Mouse (Mus musculus) Patski (cell line): Measurements from ENCODE around the gene Kidins220. TPM values are rescaled to one million over a fixed set of nuclear protein-coding genes. Genes with fewer than 3 reads are reported as not detected.

Experiments
- ATAC-seq: fragments of 100-300 bp; one replicate; pipeline ENCODE4 v1.8.0; 2021
- CTCF ChIA-PET: fragments of 350-600 bp; sonication (Branson Sonifier 250); formaldehyde crosslinking; loops from one replicate; lab custom pipeline; 2022; ENCODE audit warnings: inconsistent platforms; lab: Charles Lee
- POLR2A ChIA-PET: fragments of 350-600 bp; sonication (Branson Sonifier 250); formaldehyde crosslinking; loops from one replicate; lab custom pipeline; 2022; ENCODE audit warnings: antibody characterized with exemption, inconsistent platforms; lab: Charles Lee
- DNase-seq: peaks from one replicate; pipeline ENCODE4 v3.0.0-alpha.2; 2011; ENCODE audit warnings: low read depth, low spot score
- H3K27me3 ChIP-seq: fragments of 371-371 bp; one replicate; pipeline ENCODE4 v1.5.1; 2021
- CTCF ChIP-seq: fragments of 100-300 bp; IDR thresholded peaks from one replicate; pipeline ENCODE4 v1.5.1; 2021
- in situ Hi-C: fragments of 300-500 bp; cut with MboI; formaldehyde crosslinking; loops from 3 replicates; pipeline ENCODE4 v1.11.1; 2018; ENCODE audit warnings: low pct_unique_long_range_greater_than_20kb, mixed read lengths
- polyA plus RNA-seq: library from polyadenylated mRNA; unstranded; gene quantifications from one replicate; pipeline ENCODE4 v1.2.3, GENCODE M21; 2021

The Kidins220 gene
- polyA plus RNA-seq, 1 experiment from 2014 or later, result 77.1 TPM

DNA sequence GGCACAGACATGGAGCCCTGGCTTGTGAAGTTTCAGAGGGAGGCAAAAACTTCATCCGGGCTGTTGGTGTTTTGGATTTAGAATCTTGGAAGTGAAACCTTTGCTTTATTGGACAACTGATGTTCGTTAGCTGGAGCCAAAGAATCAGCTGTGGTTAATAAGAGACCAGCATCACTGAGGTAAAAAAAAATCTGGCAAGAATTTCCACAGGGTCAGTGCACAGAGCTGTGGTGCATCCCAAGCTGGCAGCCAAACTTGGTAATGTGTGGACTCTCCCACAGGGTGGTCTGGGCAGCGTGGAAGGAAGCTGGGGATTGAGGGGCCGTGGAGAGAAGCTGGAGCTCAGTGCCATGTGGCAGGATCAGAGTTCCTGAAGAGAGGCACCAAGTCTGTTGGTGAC is 112.2 kb downstream of the Kidins220 start:
- CTCF ChIA-PET, result no interaction called here

DNA sequence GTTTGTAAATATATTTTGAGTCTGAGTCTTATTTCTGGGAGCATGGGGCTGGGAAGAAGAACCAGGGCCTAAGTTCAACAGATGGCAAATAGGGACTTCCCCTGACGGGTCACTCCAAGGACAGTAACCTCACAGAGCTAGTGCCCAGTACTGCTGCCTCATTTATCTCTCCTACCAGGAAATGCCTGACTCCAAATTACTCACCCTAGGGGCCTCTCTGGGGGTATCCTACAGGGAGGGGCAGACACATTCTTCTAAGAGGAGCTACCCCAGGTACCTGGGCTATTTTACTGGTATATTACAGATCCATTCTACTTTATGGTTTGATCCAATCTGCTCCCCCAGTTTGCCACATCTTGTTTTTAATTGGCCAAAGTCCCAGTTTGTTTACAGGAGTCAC is 114.7 kb downstream of the Kidins220 start:
- ChIA-PET CTCF (interaction anchor here (1.0 to 1.8 kb wide), 2 partner anchors 326 to 982 kb away, joined by 3 to 4 read pairs; no protein-coding TSS in a partner anchor), POLR2A (no interaction called here)
- no peaks in the 10 kb centered on the region for H3K27me3 ChIP-seq
- TF ChIP-seq CTCF, result no peak
- no peak for ATAC-seq
- in situ Hi-C loops, result loop anchor here (25.0 kb wide), 2 partner anchors 573 to 1323 kb away; partner anchors contain the start of gene Rnf144a
- DNase-seq, result no peak

More for the DNA sequence above, 112.2 kb downstream of the Kidins220 start:
- no peaks in the 10 kb centered on the region for H3K27me3 ChIP-seq
- DNase-seq (no peak), ATAC-seq (peak; percentile 18)
- no peak for TF ChIP-seq CTCF
- POLR2A ChIA-PET, result no interaction called here
- in situ Hi-C loops, result loop anchor here (25.0 kb wide), 2 partner anchors 575 to 1325 kb away; partner anchors contain the start of gene Rnf144a

DNA sequence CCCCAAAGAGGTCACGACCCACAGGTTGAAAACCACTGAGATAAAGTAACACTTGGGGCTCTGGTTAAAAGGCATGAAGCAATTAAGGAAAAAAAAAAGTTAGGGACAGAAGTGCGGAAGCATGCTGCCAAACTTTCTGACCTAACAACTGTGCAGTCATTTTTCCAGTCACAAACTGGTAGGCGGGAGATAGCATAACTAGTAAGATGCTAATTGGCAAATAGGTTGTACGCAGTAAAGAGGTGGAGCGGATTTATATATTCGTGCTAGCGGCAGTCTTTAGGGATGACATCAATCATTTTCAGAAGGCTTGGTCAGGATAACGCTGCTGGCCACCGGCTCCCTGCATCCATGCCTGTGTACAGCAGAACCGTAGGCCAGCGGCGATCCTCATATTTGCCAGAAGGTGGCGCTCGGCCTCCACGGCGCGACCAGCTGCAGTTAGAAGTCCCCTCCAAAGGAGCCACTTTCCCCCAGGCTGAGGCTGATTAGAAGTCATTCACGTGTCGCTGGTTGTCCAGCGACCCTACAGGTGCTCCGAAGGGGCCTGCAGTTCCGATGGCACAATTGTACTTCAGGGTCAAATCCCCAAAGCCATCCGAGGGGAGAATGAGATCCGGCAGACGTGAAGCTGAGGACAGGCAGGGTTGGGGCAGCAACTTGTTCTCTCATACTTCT is 117.4 kb downstream of the Kidins220 start:
- peak; percentile 28 for ATAC-seq
- CTCF ChIA-PET, result interaction anchor here (0.6 to 2.3 kb wide), 4 partner anchors 9 to 979 kb away, joined by 3 to 17 read pairs (median 3); no protein-coding TSS in a partner anchor
- no peak for TF ChIP-seq CTCF
- H3K27me3 ChIP-seq, result no peaks in the 10 kb centered on the region
- POLR2A ChIA-PET, result interaction anchor here (0.6 to 0.7 kb wide), 2 partner anchors 9 to 767 kb away, joined by 3 read pairs; no protein-coding TSS in a partner anchor
- no peak for DNase-seq
- in situ Hi-C loops, result loop anchor here (5.0 to 25.0 kb wide), 5 partner anchors 65 to 1320 kb away; partner anchors contain the start of gene Rnf144a

DNA sequence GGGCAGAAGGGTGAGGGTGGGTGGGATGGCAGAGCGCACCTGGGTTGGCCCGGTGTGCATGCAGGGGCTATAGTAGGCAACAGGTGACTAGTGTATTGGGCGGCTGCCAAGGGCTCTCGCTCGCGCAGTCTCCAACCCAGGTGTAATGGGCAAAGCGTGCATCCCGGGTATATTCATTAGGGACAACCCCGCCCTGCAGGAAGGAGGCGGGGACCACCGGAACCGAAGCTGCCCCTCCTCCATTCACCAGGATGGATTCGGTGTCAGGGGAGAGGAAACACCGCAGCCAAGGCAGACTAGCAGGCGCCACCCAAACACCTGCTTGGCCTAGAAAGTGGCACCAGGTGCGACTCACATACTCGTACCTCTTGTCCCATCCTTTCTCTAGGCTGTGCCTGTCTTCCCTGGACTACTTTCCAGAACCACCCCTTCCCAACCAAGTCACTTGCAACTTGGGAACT is 118.1 kb downstream of the Kidins220 start:
- ChIA-PET CTCF (interaction anchor here (2.3 kb wide), 1 partner anchor 978 kb away, joined by 17 read pairs; no protein-coding TSS in a partner anchor), POLR2A (interaction anchor here (0.6 kb wide), 1 partner anchor 10 kb away, joined by 3 read pairs; no protein-coding TSS in a partner anchor)
- no peak for DNase-seq
- TF ChIP-seq CTCF, result no peak
- no peaks in the 10 kb centered on the region for H3K27me3 ChIP-seq
- in situ Hi-C loops, result loop anchor here (5.0 to 25.0 kb wide), 5 partner anchors 65 to 1320 kb away; partner anchors contain the start of gene Rnf144a
- ATAC-seq, result no peak

DNA sequence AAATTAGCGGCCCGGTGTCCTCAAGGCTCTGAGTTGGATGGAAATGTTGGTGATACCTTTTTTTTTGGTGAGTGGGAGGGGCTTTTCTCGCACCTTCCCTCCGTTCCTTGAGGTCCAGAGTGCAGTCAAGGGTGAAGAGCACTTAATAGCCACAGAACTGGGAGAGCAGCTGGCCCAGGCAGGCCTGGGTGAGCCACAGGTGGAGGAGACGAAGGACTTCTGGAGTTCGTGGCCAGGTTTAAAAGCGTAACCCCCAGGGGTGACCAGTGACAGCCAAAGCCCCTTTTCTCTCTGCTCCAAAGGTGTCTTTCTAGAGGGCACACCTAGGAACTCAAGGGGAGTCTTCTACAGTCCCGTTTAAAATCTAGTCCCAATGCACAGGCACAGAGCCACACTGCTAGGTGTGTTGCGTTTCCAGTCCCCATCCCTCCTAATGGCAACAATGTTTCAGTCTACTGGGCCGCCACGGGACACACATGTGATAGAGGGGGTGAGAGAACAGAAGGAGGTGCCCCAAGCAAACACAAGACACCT is 118.6 kb downstream of the Kidins220 start:
- no peak for ATAC-seq
- ChIA-PET CTCF (interaction anchor here (2.3 kb wide), 1 partner anchor 978 kb away, joined by 17 read pairs; no protein-coding TSS in a partner anchor), POLR2A (no interaction called here)
- DNase-seq, result no peak
- in situ Hi-C loops, result loop anchor here (5.0 to 25.0 kb wide), 5 partner anchors 66 to 1319 kb away; partner anchors contain the start of gene Rnf144a
- no peak for TF ChIP-seq CTCF
- H3K27me3 ChIP-seq, result no peaks in the 10 kb centered on the region

DNA sequence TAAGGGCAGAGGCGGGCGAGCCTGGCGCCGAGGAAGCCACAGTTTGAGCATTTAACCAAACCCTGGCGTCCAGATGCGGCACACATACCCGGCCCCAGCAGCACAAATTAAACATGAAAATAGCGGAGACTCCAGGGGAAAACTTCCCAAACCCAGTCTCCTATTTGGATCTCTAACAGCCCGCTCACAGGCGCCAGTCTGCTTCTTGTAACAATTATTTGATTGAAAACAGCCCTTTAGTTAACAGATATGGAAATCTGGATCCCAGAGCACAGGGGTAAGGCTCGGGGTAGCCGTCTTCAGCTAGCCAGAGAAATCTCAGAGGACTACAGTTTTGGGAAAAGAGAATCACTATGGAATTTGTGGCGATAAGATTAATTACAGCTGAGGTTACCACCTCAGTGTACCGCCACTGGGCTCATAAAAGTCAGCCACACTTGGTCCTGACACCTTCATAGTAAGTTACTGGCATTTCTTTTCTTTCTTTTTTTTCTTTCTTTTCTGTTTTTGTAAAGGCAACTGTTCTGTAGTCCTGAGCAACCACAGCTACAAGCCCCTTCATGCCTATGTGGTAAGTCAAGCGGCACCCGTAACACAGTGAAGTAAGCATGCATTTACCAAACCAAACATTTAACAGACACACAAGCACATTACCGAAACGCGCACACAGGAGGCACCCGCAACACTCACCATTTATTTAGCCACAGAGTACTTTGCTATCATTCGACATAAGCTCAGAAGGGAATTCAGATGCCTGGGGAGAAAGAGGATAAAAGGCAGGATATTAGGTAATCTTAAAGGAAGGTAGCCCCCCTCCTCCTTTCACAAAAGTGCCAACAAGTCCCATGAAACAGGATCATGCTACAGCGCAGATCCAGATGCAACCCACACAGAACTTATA is 120.1 kb downstream of the Kidins220 start:
- ChIA-PET POLR2A (interaction anchor here (1.3 kb wide), 1 partner anchor 37 kb away, joined by 3 read pairs; no protein-coding TSS in a partner anchor), CTCF (no interaction called here)
- TF ChIP-seq CTCF, result no peak
- no peaks in the 10 kb centered on the region for H3K27me3 ChIP-seq
- DNase-seq (no peak), ATAC-seq (no peak)
- in situ Hi-C loops, result loop anchor here (5.0 to 25.0 kb wide), 6 partner anchors 68 to 1317 kb away; partner anchors contain the start of gene Rnf144a

DNA sequence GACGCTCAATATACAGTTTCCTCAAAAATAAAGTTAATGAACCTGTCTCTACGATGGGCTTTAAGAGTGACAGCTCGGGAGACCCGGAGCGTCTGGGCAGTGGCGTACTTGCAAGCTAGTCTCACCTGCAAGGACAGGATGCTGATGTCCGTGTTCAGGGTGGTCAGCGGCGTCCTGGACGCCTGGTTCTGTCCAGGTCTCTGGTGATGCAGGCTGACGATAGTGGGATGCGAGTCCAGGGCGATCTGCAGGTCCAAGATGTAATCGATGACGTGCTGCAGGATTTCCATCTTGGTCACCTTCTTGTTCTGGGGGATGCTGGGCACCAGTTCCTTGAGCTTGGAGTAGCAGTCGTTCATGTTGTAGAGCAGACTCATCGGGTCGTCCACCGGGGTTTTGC is 120.8 kb downstream of the Kidins220 start:
- ATAC-seq, result peak; percentile 0
- POLR2A ChIA-PET, result interaction anchor here (1.3 kb wide), 1 partner anchor 36 kb away, joined by 3 read pairs; no protein-coding TSS in a partner anchor
- H3K27me3 ChIP-seq, result no peaks in the 10 kb centered on the region
- in situ Hi-C loops, result loop anchor here (5.0 to 25.0 kb wide), 4 partner anchors 322 to 1317 kb away; partner anchors contain the start of gene Rnf144a
- no peak for DNase-seq
- TF ChIP-seq CTCF, result no peak
- CTCF ChIA-PET, result no interaction called here

DNA sequence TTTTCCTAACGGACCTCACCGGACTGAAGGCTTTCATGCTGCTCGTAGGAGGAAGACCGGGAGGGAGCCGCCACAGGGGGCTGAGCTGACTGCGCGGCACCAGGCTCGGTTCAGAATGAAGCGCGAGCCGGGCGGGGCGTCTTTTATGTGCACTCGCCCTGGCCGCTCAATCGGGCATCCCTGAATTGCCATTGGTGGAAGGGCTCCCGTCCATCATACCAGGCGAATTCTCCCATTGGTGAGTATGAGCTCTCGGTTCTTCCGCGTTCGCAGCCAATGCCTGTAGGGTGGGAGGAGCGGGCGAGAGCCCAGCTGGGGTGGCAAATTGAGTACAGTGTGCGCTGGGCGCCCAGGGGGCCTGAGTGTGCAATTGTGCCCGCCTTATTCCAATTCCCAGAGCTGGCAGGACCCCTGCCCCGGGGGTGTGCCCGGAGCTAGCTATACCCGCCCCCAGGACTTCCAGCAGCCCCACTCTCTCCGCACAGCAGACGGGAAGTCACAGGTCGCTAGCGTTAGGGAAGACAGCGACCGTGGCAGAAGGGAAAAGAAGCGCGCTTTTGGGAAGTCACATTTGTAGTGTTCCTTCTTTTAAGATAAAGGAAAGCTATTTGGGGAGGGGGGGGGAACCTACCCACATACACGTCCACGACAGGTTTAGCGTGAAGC is 121.4 kb downstream of the Kidins220 start:
- ChIA-PET POLR2A (interaction anchor here (1.2 to 1.3 kb wide), 2 partner anchors 13 to 36 kb away, joined by 3 read pairs; no protein-coding TSS in a partner anchor), CTCF (interaction anchor here (0.7 to 1.8 kb wide), 3 partner anchors 50 to 319 kb away, joined by 3 to 6 read pairs (median 3); no protein-coding TSS in a partner anchor)
- in situ Hi-C loops, result loop anchor here (5.0 to 25.0 kb wide), 4 partner anchors 321 to 1316 kb away; partner anchors contain the start of gene Rnf144a
- DNase-seq (no peak), ATAC-seq (peak; percentile 70)
- no peaks in the 10 kb centered on the region for H3K27me3 ChIP-seq
- TF ChIP-seq CTCF, result no peak

DNA sequence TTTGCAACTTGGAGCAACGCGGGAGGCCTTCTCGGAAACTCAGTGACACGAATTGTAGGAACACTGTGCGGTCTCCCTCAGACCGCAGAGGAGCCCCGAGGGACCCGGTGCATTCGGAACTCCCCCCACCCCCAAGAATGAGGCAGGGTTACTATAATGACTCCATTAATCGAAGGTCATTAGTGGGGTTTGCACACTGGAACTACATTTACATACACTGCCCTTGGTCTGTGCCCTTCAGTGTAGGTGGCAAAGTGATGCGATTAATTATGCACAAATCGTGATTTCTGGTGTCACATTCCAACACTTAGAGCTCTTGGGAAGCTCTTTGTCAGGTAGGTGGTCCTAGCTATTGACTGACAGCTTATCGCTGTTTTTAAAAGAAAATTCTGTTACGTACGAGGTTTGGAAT is 121.9 kb downstream of the Kidins220 start:
- DNase-seq (no peak), ATAC-seq (no peak)
- in situ Hi-C loops, result loop anchor here (5.0 to 25.0 kb wide), 4 partner anchors 321 to 1316 kb away; partner anchors contain the start of gene Rnf144a
- POLR2A ChIA-PET, result interaction anchor here (1.2 to 1.3 kb wide), 2 partner anchors 12 to 35 kb away, joined by 3 read pairs; no protein-coding TSS in a partner anchor
- TF ChIP-seq CTCF, result no peak
- CTCF ChIA-PET, result interaction anchor here (0.7 to 1.8 kb wide), 3 partner anchors 49 to 319 kb away, joined by 3 to 6 read pairs (median 3); no protein-coding TSS in a partner anchor
- no peaks in the 10 kb centered on the region for H3K27me3 ChIP-seq
